Mouse (Mus musculus) ovary, postnatal 36 days (tissue): ENCODE data around the gene Rcan1.

Experiments
- DNase-seq: peaks from one replicate; pipeline ENCODE4 v3.0.0; 2022; ENCODE audit warnings: low spot score, mixed read lengths

Gene Rcan1

DNA sequence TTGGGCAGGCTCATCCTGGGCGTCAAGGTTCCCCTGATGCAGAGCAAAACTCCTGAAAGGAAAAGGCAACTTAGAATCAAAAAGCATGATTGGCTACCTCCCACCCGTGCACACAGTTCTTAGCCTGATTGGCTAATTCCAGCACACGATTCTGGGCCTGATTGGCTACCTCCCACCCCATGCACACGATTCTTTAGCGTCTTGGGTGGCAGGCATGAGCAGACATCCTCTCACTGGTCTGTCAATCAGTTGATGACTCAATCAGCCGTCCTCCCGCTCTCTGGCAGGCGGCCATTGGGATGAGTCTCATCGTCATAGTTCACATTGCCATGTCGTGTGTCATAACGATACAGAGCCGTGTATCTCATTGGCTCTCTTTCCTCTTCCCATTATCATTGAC, 121.7 kb downstream of the Rcan1 start:
- no peak for DNase-seq

DNA sequence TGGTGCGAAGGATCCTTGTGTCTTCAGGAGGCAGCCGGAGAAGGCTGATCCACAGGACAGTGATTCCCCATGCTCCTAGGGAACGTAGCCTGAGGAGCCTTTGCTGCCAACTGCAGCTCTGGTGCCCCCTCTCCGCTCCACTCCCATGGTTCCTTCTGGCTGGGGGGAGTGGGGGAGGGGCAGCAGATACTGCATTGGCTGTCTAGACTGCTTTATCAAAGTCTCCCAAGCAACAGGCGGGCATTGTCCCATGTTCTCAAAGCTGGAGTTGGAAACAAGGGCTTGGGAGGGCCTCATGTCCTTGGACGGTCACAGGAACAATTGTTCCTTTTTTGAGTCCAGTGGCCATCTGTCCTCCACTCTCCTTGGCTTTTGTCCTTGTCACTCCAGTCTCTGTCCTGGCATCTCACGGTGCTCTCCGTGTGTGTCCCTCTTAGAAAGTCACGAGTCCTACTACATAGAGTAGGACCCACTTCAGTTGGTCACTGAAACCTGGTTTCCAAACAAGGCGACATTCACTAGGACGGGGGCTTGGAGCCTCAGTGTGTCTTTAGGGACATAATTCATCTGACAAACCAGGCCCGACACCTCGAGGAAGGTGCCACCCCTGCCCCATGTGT, 124.3 kb downstream of the Rcan1 start:
- DNase-seq = peak; percentile 75

DNA sequence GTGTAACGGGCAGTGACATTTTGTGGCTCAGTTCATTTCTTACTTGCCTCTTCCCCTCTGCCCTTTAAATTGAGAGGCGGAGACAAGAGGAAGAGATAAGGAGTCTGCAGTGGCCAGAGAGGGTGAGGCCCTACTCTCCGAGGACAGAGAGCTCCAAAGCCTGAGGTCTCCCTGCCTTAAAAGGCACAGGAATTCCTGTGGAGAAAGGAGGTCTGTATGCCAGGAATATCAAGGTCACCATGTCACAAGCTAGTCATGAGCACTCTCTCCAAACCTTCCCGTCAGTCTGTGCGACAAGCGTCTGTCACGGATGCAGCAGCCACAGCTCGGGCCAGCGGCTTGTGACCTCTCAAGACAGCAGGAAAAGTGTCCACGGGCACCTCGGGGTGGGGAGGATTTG, 125.5 kb downstream of the Rcan1 start:
- DNase-seq = peak; percentile 30
